Mouse (Mus musculus): ENCODE results near the gene Aicda. TPM values are rescaled to one million over a fixed set of nuclear protein-coding genes. Genes with fewer than 3 reads are reported as not detected.

Aicda gene
- polyA plus RNA-seq, 1 experiment from 2014 or later = not detected

GRCm38 (mm10) chr6:122602242-122602991, 48.8 kb downstream of the Aicda start, which contains the start of gene Apobec1:
Apobec1 (minus strand) TSS chr6:122602444.
- Histone ChIP-seq H3K4me2 (peak within 1 kb of the TSS; percentile 72), H3K27ac (peak within 1 kb of the TSS; percentile 84), H3K9ac (peak within 1 kb of the TSS; percentile 78), H3K4me1 (peaks cover 8% of the 10 kb centered on the region; the same call in 1 of the 2 replicates), H3K27me3 (replicated peaks) (no peaks in the 10 kb centered on the region), H3K4me3 (peak within 1 kb of the TSS; percentile 65), H3K36me3 (no peaks in the 10 kb centered on the region), H3K9me3 (replicated peaks) (no peaks in the 10 kb centered on the region)
- WGBS (ENCODE audit: insufficient replicate concordance) = 2% methylated on average over 22 of the region's 22 CpGs
- peak; percentile 91 for ATAC-seq

- H3K4me1 ChIP-seq = peaks cover 11% of the 10 kb centered on the region
- H3K4me3 ChIP-seq = peak overlapping the region; percentile 65
- peak overlapping the region; percentile 72 for H3K4me2 ChIP-seq
- H3K27ac ChIP-seq = peak overlapping the region; percentile 84
- peak overlapping the region; percentile 78 for H3K9ac ChIP-seq
- H3K27me3 ChIP-seq (replicated peaks) = no peaks in the 10 kb centered on the region
- no peak for ATAC-seq
- 7% methylated on average over 1 of the region's 1 CpGs for WGBS (ENCODE audit: insufficient replicate concordance)
- no peaks in the 10 kb centered on the region for H3K36me3 ChIP-seq
- no peaks in the 10 kb centered on the region for H3K9me3 ChIP-seq (replicated peaks)
Observed at GRCm38 (mm10) chr6:122602992-122603322, 49.4 kb downstream of the Aicda start.

GRCm38 (mm10) chr6:122604260-122604659, 50.7 kb downstream of the Aicda start:
- Histone ChIP-seq H3K27ac (no peak overlapping the region), H3K27me3 (replicated peaks) (no peaks in the 10 kb centered on the region), H3K4me3 (no peak overlapping the region), H3K9me3 (replicated peaks) (no peaks in the 10 kb centered on the region), H3K36me3 (no peaks in the 10 kb centered on the region), H3K4me1 (peaks cover 24% of the 10 kb centered on the region), H3K9ac (no peak overlapping the region), H3K4me2 (no peak overlapping the region)
- no peak for ATAC-seq

GRCm38 (mm10) chr6:122605483-122605882, 51.9 kb downstream of the Aicda start:
- Histone ChIP-seq H3K9ac (no peak overlapping the region), H3K4me3 (no peak overlapping the region), H3K36me3 (no peaks in the 10 kb centered on the region), H3K27me3 (replicated peaks) (no peaks in the 10 kb centered on the region), H3K27ac (no peak overlapping the region), H3K4me1 (peaks cover 36% of the 10 kb centered on the region), H3K4me2 (no peak overlapping the region), H3K9me3 (replicated peaks) (no peaks in the 10 kb centered on the region)
- 70% methylated on average over 8 of the region's 8 CpGs for WGBS (ENCODE audit: insufficient replicate concordance)
- no peak for ATAC-seq

GRCm38 (mm10) chr6:122606661-122607060, 53.1 kb downstream of the Aicda start:
- Histone ChIP-seq H3K4me2 (no peak overlapping the region), H3K4me1 (peaks cover 36% of the 10 kb centered on the region), H3K27ac (no peak overlapping the region), H3K4me3 (no peak overlapping the region), H3K9ac (no peak overlapping the region), H3K27me3 (replicated peaks) (no peaks in the 10 kb centered on the region), H3K9me3 (replicated peaks) (no peaks in the 10 kb centered on the region), H3K36me3 (no peaks in the 10 kb centered on the region)
- no peak for ATAC-seq
- 84% methylated on average over 11 of the region's 11 CpGs for whole genome bisulfite sequencing (ENCODE audit: insufficient replicate concordance)

GRCm38 (mm10) chr6:122607700-122608099, 54.1 kb downstream of the Aicda start:
- Histone ChIP-seq H3K4me3 (no peak overlapping the region), H3K9ac (no peak overlapping the region), H3K36me3 (no peaks in the 10 kb centered on the region), H3K9me3 (replicated peaks) (no peaks in the 10 kb centered on the region), H3K4me2 (peak overlapping the region; percentile 67), H3K4me1 (peaks cover 34% of the 10 kb centered on the region), H3K27ac (no peak overlapping the region), H3K27me3 (replicated peaks) (no peaks in the 10 kb centered on the region)
- ATAC-seq = no peak
- WGBS (ENCODE audit: insufficient replicate concordance) = 84% methylated on average over 12 of the region's 12 CpGs

GRCm38 (mm10) chr6:122608434-122609376, 55.1 kb downstream of the Aicda start:
- H3K27me3 ChIP-seq (replicated peaks) = no peaks in the 10 kb centered on the region
- no peaks in the 10 kb centered on the region for H3K9me3 ChIP-seq (replicated peaks)
- peak overlapping the region; percentile 23; the same call in 1 of the 2 replicates for H3K27ac ChIP-seq
- no peaks in the 10 kb centered on the region for H3K36me3 ChIP-seq
- peak overlapping the region; percentile 67 for H3K4me2 ChIP-seq
- peaks cover 30% of the 10 kb centered on the region for H3K4me1 ChIP-seq
- peak overlapping the region; percentile 28 for H3K4me3 ChIP-seq
- WGBS (ENCODE audit: insufficient replicate concordance) = 62% methylated on average over 10 of the region's 10 CpGs
- peak overlapping the region; percentile 59 for H3K9ac ChIP-seq
- no peak for ATAC-seq

GRCm38 (mm10) chr6:122609377-122609728, 55.8 kb downstream of the Aicda start:
- Histone ChIP-seq H3K4me2 (peak overlapping the region; percentile 67), H3K9ac (peak overlapping the region; percentile 59), H3K27ac (peak overlapping the region; percentile 23; the same call in 1 of the 2 replicates), H3K4me3 (peak overlapping the region; percentile 28), H3K9me3 (replicated peaks) (no peaks in the 10 kb centered on the region), H3K36me3 (no peaks in the 10 kb centered on the region), H3K27me3 (replicated peaks) (no peaks in the 10 kb centered on the region), H3K4me1 (peaks cover 30% of the 10 kb centered on the region)
- WGBS (ENCODE audit: insufficient replicate concordance) = 12% methylated on average over 9 of the region's 9 CpGs
- ATAC-seq = peak; percentile 69

- ATAC-seq = peak; percentile 86
- peak within 1 kb of the TSS; percentile 59 for H3K9ac ChIP-seq
- peak within 1 kb of the TSS; percentile 67 for H3K4me2 ChIP-seq
- H3K9me3 ChIP-seq (replicated peaks) = no peaks in the 10 kb centered on the region
- H3K36me3 ChIP-seq = no peaks in the 10 kb centered on the region
- WGBS (ENCODE audit: insufficient replicate concordance) = 12% methylated on average over 14 of the region's 14 CpGs
- H3K27me3 ChIP-seq (replicated peaks) = no peaks in the 10 kb centered on the region
- H3K4me1 ChIP-seq = peaks cover 29% of the 10 kb centered on the region
- peak within 1 kb of the TSS; percentile 28 for H3K4me3 ChIP-seq
- peak within 1 kb of the TSS; percentile 23; the same call in 1 of the 2 replicates for H3K27ac ChIP-seq
Observed at GRCm38 (mm10) chr6:122609771-122610170, 56.2 kb downstream of the Aicda start, which contains the start of gene Gdf3. Gdf3 (minus strand) TSS chr6:122610087.

GRCm38 (mm10) chr6:122612426-122612825, 58.8 kb downstream of the Aicda start:
- H3K4me3 ChIP-seq = no peak overlapping the region
- peaks cover 28% of the 10 kb centered on the region for H3K4me1 ChIP-seq
- H3K36me3 ChIP-seq = no peaks in the 10 kb centered on the region
- no peak for ATAC-seq
- H3K9me3 ChIP-seq (replicated peaks) = no peaks in the 10 kb centered on the region
- WGBS (ENCODE audit: insufficient replicate concordance) = 62% methylated on average over 4 of the region's 4 CpGs
- no peak overlapping the region for H3K9ac ChIP-seq
- no peaks in the 10 kb centered on the region for H3K27me3 ChIP-seq (replicated peaks)
- no peak overlapping the region for H3K27ac ChIP-seq
- H3K4me2 ChIP-seq = no peak overlapping the region
